Mouse (Mus musculus) hindbrain, embryonic 14.5 days (tissue): ENCODE results near the gene Phka1. TPM values are rescaled to one million over a fixed set of nuclear protein-coding genes. Genes with fewer than 3 reads are reported as not detected.

ENCODE experiments used
- ATAC-seq: fragments of 200-750 bp; cut with Nextera tagmentation; 2 replicates; pipeline ENCODE4 v1.8.0; 2017; ENCODE audit warnings: moderate number of reproducible peaks, mild to moderate bottlenecking, moderate TSS enrichment, moderate library complexity; ENCODE audit not compliant: low FRiP score
- DNase-seq: peaks from one replicate; pipeline ENCODE4 v3.0.0-alpha.2; 2015; ENCODE audit warnings: low spot score
- H3K27ac ChIP-seq: fragments of 300-500 bp; sonication (generic); 2 replicates; pipeline ENCODE4 v1.5.1; 2014; ENCODE audit warnings: mild to moderate bottlenecking, moderate library complexity
- H3K27me3 ChIP-seq: fragments of 300-500 bp; sonication (generic); 2 replicates; pipeline ENCODE4 v1.6.1; 2014; ENCODE audit warnings: mild to moderate bottlenecking, low read length, mixed read lengths; ENCODE audit not compliant: control insufficient read depth, insufficient read depth
- H3K36me3 ChIP-seq: fragments of 300-500 bp; sonication (generic); replicated peaks from 2 replicates; pipeline ENCODE4 v1.6.1; 2014; ENCODE audit not compliant: control insufficient read depth, insufficient read depth
- H3K4me1 ChIP-seq: fragments of 300-500 bp; sonication (generic); replicated peaks from 2 replicates; pipeline ENCODE4 v1.6.1; 2014; ENCODE audit warnings: antibody characterized with exemption, low read length, mixed read lengths; ENCODE audit not compliant: control insufficient read depth, insufficient read depth
- H3K4me2 ChIP-seq: fragments of 300-500 bp; sonication (generic); replicated peaks from 2 replicates; pipeline ENCODE4 v1.6.1; 2014; ENCODE audit warnings: mild to moderate bottlenecking, moderate library complexity
- H3K4me3 ChIP-seq: fragments of 300-500 bp; sonication (generic); replicated peaks from 2 replicates; pipeline ENCODE4 v1.5.1; 2014; ENCODE audit warnings: mild to moderate bottlenecking, low read length
- H3K9ac ChIP-seq: fragments of 300-500 bp; sonication (generic); 2 replicates; pipeline ENCODE4 v1.6.1; 2014
- H3K9me3 ChIP-seq: fragments of 300-500 bp; sonication (generic); 2 replicates; pipeline ENCODE4 v1.6.1; 2016; ENCODE audit warnings: low read length; ENCODE audit not compliant: control insufficient read depth
- WGBS: fragments of 180-500 bp; shearing (Covaris S2); extraction: QIAGEN DNeasy Blood & Tissue Kit; methylation state at CpG from one replicate; pipeline ENCODE4 v1.1.7; 2014; 5-methylcytosine and 5-hydroxymethylcytosine counted together
- polyA plus RNA-seq: library from polyadenylated mRNA; unstranded; fragments of >200 nt; fragmentation: Nextera tagmentation; extraction: Ambion mirVana; gene quantifications from 2 replicates; pipeline ENCODE4 v1.2.1, GENCODE M21; 2014

The Phka1 gene
- polyA plus RNA-seq, 1 experiment from 2014 or later: 9.4 TPM

GRCm38 (mm10) chrX:102479665-102480064, 164.4 kb downstream of the Phka1 start:
- no peaks in the 10 kb centered on the region for H3K9me3 ChIP-seq
- no peak overlapping the region for H3K4me2 ChIP-seq
- peaks cover 4% of the 10 kb centered on the region; the same call in 1 of the 2 replicates for H3K27me3 ChIP-seq
- ATAC-seq (no peak), DNase-seq (no peak)
- no peak overlapping the region for H3K4me3 ChIP-seq
- H3K9ac ChIP-seq: no peak overlapping the region
- no peaks in the 10 kb centered on the region for H3K36me3 ChIP-seq
- no peaks in the 10 kb centered on the region for H3K4me1 ChIP-seq
- no peak overlapping the region for H3K27ac ChIP-seq
- WGBS: 76% methylated on average over 4 of the region's 4 CpGs

- 35% methylated on average over 4 of the region's 4 CpGs for WGBS
- Histone ChIP-seq H3K36me3 (no peaks in the 10 kb centered on the region), H3K4me3 (no peak overlapping the region), H3K27me3 (peaks cover 4% of the 10 kb centered on the region; the same call in 1 of the 2 replicates), H3K4me2 (no peak overlapping the region), H3K4me1 (no peaks in the 10 kb centered on the region), H3K9ac (no peak overlapping the region), H3K9me3 (no peaks in the 10 kb centered on the region), H3K27ac (no peak overlapping the region)
- no peak; the same call in 1 of the 2 replicates for ATAC-seq
- peak; percentile 75 for DNase-seq
Measured at GRCm38 (mm10) chrX:102478965-102479364, 165.1 kb downstream of the Phka1 start.

GRCm38 (mm10) chrX:102478481-102478880, 165.6 kb downstream of the Phka1 start:
- peaks cover 4% of the 10 kb centered on the region; the same call in 1 of the 2 replicates for H3K27me3 ChIP-seq
- WGBS: 94% methylated on average over 3 of the region's 3 CpGs
- H3K4me1 ChIP-seq: no peaks in the 10 kb centered on the region
- no peaks in the 10 kb centered on the region for H3K9me3 ChIP-seq
- no peak overlapping the region for H3K27ac ChIP-seq
- H3K4me2 ChIP-seq: no peak overlapping the region
- no peak for DNase-seq
- ATAC-seq: no peak
- H3K36me3 ChIP-seq: no peaks in the 10 kb centered on the region
- H3K9ac ChIP-seq: no peak overlapping the region
- H3K4me3 ChIP-seq: no peak overlapping the region

GRCm38 (mm10) chrX:102476784-102477183, 167.3 kb downstream of the Phka1 start:
- 33% methylated on average over 3 of the region's 3 CpGs for WGBS
- no peaks in the 10 kb centered on the region for H3K4me1 ChIP-seq

GRCm38 (mm10) chrX:102475555-102475954, 168.5 kb downstream of the Phka1 start:
- no peak overlapping the region for H3K9ac ChIP-seq
- H3K4me2 ChIP-seq: no peak overlapping the region
- H3K36me3 ChIP-seq: no peaks in the 10 kb centered on the region
- no peaks in the 10 kb centered on the region for H3K9me3 ChIP-seq
- DNase-seq: no peak
- H3K4me3 ChIP-seq: no peak overlapping the region
- no peak overlapping the region for H3K27ac ChIP-seq
- peaks cover 10% of the 10 kb centered on the region; the same call in 1 of the 2 replicates for H3K27me3 ChIP-seq
- no peak for ATAC-seq
- WGBS: 86% methylated on average over 5 of the region's 5 CpGs
- H3K4me1 ChIP-seq: no peaks in the 10 kb centered on the region

More at GRCm38 (mm10) chrX:102476784-102477183, 167.3 kb downstream of the Phka1 start:
- no peak overlapping the region for H3K4me3 ChIP-seq
- no peak overlapping the region for H3K4me2 ChIP-seq
- ATAC-seq (peak; percentile 53; the same call in 1 of the 2 replicates), DNase-seq (peak; percentile 75)
- peaks cover 4% of the 10 kb centered on the region; the same call in 1 of the 2 replicates for H3K27me3 ChIP-seq
- no peaks in the 10 kb centered on the region for H3K36me3 ChIP-seq
- H3K9me3 ChIP-seq: no peaks in the 10 kb centered on the region
- no peak overlapping the region for H3K27ac ChIP-seq
- H3K9ac ChIP-seq: no peak overlapping the region

Other genes starting within 250 kb of the Phka1 start
- gene Hdac8, start 138.9 kb downstream of the Phka1 start, polyA plus RNA-seq: 2.4 TPM in 2 replicates
- gene Gm3880, start 42.7 kb upstream of the Phka1 start, polyA plus RNA-seq: not detected in 2 replicates
- gene Gm9112, start 63.4 kb upstream of the Phka1 start, polyA plus RNA-seq: not detected in 2 replicates
- gene Dmrtc1b, start 63.6 kb upstream of the Phka1 start, polyA plus RNA-seq: not detected in 2 replicates
- not detected in 2 replicates for gene Dmrtc1c1, start 158.7 kb upstream of the Phka1 start, polyA plus RNA-seq
- not detected in 2 replicates for gene Dmrtc1c2, start 210.4 kb upstream of the Phka1 start, polyA plus RNA-seq
- not detected in 2 replicates for gene 1700031F05Rik, start 223.7 kb upstream of the Phka1 start, polyA plus RNA-seq